Mouse (Mus musculus) kidney, postnatal 25 days (tissue): ENCODE results near the gene Ddx25.

Source experiments
- DNase-seq, 2 experiments: peaks; one replicate each; pipeline ENCODE4 v3.0.0; 2021; ENCODE audit warnings: mixed read lengths in 2 of 2

Ddx25 gene

DNA sequence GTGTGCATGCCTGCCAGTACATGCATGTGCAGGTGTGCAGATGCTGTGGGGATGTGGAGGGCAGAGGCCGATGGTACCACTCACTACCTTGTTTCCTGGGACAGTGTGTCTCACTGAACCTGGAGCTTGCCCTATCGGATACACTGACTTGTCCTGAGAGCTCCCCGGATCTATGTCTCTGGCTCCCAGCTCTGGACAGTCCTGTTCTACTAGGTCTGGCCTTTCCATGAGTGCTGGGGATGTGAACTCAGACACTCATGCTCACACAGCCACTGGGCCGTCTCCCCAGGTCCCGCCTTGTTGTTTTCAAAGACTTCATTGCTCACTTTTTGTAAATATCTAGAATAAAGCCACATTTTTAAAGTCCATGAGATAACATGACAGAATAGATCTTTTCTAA lies 17.3 kb downstream of the Ddx25 start:
- DNase-seq: no peak

DNA sequence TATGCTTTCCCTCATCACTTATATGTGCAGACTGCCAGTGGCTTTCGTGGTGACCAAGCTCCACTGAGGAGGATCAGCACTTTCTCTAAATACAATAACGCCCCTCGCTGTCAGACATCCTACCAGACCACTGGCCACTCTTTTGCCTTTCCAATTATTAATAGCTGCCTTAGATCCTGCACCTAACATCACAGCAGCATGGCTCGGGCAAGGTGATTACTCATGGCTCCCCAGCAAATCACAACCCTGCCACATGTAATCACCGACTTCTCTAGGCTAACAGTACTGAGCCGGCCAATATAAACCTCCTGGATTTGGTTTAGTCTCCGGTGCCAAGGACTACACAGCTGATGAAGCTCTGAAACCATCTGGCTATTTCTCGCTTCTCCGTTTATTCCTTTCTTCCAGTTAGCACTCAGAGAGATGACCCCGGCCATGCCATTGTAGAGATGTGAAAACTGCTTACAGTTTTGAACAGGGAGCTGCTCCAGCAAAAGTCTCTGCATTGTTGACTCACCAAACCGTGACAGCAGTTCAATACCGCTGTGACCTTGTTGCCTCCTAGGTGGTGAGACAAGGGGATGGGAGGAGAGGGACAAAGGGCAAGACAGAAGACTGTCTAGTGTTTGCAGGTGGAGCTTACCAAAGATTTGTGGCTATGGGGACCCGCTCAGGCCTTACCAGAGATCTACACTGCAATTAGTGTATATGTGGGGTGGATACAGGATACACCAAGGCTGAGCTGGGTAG lies 19.2 kb downstream of the Ddx25 start:
- DNase-seq: no peak

DNA sequence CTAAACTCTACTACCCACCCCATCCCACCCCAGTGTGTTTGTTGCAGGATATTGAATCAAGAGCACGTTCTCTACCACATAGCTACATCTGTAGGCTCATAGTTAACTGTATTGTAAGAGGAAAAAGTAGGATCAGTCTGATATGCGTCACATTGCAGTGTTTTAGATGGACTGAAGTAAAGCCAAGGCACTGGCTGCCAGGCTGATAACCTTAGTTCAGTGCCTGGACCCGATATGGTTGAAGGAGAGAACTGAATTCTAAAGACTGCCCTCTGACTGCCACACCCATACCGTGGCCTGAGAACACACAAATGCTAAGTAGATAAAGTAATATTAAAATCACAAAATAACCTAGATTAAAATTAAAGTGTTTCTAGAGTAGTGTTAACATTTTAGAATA lies 22.5 kb downstream of the Ddx25 start:
- DNase-seq: no peak

DNA sequence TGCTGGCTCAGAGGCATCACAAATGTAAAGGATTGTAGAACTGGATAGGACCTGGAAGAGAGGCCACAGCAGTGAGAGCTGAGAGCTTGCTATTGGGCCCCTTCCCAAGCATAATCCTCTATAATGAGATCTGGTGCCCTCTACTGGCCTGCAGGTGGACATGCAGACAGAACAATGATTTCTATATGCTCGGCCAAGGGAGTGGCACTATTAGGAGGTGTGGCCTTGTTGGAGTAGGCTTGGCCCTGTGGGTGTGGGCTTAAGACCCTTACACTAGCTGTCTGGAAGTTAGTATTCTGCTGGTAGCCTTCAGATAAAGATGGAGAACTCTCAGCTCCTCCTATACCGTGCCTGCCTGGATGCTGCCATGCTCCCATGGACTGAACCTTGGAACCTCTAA lies 23.2 kb downstream of the Ddx25 start:
- DNase-seq: peak in 1 of 2 experiments; percentile 52

DNA sequence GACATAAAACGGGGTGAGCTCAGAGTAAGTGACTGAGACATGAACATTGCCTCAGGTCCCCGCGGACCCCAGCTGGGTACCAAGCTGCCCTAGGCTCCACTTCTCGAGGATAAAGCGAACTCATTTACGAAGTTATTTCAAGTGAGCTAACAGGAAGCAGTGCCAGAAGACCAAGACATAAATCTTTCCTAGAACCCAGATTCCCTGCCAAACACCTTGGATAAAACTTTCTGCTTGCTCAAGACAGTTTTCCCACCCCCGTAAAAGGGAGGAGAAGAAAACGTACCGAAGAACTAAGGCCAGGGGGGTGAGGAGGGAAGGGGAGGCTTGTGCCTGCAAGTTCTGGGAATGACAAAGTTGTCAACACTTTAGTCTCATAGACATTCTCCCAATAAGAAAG lies 25.1 kb downstream of the Ddx25 start:
- DNase-seq: no peak

DNA sequence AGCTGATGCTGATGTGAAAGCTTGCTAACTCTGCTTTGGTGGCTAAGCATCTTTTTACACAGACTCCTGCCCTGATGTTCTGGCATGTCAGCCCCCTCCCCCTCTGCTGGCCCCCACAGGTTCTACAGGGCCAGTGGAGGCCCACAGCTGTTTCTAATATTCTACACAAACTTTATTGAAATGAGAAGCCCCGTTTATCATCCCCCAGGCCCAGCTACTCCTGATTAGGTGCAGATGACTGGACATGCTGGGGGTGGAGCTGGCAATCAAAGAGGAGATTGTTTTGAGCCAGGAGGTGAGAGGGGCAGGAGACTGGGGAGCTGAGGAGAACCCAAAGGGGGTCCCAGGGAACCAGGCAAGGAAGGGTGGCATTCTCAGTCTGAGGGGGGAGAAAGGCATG lies 28.5 kb downstream of the Ddx25 start:
- no peak for DNase-seq

DNA sequence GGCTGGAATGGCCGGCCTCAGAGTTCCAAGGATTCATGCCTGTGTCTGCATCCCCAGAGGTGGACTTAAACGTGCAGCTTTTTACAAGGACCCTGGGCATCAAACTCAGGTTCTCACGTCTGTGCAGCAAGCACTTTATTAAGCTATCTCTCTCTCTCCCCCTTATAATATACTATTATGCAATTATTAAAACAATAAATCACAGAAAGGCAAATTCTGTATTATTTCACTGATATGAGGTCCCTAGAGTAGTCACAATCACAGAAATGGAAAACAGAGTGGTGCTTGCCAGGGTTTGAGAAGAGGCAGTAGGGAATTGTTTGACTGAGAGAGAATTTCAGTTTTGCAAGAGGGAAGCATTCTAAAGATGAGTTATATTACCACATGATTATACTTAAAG lies 29.2 kb downstream of the Ddx25 start:
- no peak for DNase-seq

DNA sequence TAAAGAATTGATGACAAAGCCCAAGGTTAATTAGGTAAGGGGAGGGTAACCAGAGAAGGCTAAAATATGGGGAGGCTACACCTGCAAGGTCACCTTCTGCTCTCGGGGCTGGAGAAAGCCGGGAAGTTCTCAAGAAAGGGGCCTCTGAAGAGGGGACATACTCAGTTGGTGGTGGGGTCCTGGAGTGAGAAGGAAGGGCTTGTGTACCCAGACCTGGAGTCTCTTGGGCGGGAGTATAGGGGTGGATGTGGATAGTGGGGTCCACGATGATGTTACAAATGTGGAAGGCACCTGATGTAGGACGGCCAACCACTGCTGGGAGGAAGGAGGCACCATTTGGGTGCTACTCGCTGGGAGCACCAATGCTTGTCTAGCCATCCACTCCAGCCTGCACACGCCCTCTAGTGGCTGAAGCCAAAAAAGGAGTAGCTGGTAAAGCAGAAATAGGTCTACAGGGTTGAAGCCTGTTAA lies 34.4 kb downstream of the Ddx25 start:
- DNase-seq: peak; percentile 76 to 77

DNA sequence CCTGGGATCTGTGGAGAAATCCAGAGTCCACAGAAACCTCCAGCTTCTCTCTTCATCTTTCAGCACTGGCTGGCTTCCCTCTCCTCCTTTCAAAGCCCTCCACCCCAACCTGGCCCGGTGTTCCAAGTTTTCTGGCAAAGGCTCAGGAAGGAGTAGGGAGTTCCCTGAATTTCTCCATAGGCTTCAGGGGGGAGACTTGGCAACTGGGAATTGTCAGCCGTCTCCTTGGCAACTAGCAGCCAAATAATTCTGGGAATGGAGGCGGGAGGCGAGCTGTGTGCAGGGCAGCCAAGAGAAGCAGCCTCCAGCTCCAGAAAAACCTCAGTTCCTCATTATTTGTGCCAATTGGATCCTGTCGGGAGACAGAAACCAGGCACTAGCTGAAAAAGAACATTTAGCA lies 34.8 kb downstream of the Ddx25 start:
- no peak for DNase-seq

DNA sequence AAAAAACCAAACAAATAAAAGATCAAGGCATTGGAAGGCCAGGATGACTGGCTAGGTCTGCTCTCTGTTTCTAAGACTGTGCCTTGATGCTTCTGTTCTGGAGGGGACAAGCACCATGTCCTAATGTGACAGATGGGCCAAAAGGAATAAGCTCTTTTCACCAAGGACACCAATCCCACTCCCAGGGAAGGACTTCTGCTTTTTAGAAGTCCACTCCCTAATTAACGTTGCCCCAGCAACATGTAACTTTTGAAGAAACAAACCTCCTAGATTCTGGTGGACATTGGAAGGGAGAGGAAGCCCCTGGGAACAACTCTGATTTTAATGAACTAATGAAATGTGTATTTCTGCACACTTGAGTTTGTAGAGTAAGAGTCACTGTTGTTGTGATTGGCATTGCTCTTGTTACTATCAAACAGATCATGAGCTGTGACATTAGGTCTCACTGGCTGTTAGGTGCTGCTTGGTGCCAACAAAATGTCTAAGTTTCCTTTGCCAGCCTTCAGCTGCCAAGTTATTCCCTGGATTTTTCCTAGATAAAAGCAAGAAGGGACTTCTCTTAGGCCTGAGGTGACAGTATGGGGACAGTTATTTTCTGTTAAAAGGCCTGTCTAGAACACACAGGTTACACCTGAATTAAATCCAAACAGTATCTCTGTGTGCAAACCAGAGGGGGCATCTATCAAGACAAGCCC lies 35.4 kb downstream of the Ddx25 start:
- DNase-seq: no peak

DNA sequence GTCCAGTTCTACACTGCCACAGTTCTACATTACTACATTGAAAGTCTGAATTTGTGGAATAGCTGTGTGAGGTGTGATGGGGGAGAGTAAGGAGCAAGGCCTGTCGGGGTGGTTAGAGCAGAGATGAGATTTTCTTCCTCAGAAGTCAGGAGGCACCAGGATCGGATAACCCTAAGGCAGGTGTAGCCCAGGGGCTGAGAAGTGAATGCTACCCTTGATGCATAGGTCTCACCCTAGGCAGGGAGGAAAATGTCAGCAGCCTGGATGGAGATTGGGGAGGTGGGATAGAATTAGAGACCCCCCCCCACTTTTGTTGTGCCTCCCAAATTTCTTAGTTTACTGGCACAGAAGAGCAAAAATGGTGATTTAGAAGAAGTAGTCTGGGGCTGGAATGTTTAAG lies 36.1 kb downstream of the Ddx25 start:
- DNase-seq: no peak

DNA sequence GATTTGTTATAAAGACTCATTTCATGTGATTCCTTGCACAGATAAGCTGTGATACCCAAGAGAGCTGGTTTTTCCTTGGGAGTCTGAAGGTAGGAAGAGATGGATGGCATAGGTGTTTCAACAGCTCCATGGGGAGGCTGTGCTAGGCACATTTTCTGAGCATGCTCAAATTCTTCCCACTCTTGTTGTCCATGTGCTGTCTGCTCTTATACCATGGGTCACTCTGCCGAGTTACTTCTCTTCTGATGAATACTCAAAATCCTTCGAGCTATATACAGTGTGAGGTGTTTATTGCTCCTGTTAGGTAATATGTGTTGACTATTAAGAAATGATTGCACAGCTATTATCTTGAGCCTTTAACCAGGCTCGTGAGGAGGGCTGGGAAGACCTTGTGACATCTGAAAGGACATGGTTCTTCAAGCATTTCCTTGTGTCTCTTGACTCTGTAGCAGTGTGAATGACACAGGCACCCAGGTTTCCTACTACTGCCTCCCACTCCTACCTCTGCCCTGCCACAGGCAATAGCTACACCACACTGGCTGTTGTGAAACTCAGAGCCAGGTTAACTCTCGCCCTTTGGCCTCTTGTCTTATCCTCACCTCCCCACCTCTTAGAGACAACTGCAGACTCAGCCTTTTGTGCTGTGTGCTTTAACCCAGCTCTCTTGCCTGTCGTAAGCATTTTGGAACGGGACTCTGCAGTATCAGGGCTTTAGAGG lies 37.5 kb downstream of the Ddx25 start:
- DNase-seq: no peak

DNA sequence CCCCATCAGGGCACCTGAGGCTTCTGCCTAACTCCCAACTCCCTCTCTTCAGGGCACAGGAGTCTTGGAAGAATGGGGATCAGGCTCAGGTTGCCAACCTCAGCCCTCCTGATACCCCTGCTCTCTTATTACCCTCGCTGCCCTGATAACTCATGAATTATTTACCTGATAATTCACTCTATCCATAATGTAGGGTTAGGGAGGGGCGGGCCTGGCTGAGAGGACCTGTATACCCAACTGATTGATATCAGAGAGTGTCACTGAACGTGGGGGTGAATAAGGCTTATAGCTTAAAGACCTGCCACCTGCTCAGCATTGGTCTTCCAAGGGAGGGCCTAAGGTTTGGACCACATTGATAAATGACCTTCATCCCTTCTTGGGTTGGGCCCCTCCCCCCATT lies 40.2 kb downstream of the Ddx25 start, which contains the start of gene Gm1113:
Gene Gm1113, minus strand, starts transcription at position 101 of the 400 bp plus-strand sequence.
- DNase-seq: no peak

DNA sequence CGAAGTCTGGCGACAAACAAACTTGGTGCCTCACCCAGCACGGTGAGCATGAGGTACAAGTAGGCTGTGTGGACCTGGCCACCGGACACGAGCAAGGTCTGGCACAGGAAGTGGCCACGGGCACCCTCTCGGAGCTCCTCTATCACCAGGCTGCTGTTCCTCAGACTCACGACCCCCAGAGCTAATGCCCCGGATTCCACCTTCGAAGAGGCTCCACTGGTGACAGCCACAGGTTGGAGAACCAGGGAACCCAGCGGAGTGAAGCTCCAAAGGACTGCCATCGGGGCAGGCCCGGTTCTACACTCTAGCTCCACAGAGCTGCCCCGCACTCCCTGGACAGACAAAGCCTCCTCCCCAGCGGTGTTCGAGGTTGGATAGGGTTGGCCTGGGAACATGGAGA lies 41.6 kb downstream of the Ddx25 start:
- DNase-seq: no peak

DNA sequence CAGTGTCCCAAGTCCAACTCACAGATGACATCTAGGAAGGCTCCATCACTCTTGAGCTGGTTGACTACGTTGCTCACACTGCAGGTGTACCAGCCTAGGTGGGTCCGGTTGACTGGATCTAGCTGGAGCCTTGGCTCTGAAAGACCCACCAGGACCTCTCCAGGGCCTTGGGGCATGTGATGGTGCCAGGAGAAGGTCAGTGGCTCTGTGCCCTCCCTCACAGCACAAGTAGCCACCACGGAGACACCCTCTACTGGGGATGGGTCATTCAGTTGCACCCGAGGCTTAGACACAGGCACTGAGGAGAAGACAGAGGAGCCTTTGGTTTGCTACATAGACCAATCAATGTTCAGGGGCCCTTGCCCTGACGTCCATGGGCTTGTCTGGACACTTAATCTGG lies 42.1 kb downstream of the Ddx25 start:
- DNase-seq: no peak

DNA sequence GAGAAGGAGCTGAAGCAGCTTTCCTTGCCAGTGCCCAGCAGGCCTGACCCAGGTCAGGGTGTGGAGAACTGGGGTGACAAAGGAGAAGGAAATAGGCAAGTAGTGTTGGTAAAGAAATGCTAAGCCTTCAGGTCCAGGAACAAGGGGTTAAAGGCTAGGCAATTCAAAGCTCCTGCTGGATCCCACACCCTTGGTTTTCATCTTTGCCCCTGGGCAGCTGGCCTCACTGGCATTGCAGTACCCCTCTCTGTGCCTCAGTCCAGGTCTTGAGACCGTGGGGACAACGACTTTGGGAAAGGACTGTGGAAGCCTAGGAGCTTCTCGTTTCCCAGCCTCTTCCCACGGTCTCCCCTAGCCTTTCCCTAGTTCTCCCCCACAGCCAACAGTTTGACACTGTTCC lies 44.4 kb downstream of the Ddx25 start:
- DNase-seq: no peak

DNA sequence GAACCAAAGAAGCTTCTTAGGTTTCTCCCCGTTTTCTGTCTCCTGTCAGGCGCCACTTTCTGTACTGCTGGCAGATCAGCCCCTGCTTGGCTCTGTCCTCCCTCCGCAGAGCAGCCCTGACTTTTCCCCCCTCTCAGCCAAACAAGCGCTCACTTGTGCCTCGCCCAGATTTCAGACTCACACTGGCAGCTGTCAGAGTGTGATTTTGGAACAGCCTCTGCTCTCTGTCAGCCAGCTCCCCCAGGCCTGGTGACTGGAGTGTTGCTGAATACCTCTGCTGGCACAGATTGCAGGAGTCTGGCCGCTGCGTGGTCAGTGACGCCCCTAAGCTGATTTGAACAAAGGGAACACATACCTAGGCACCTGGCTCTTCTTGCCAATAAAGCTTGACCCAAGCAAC lies 50.1 kb downstream of the Ddx25 start:
- no peak for DNase-seq

DNA sequence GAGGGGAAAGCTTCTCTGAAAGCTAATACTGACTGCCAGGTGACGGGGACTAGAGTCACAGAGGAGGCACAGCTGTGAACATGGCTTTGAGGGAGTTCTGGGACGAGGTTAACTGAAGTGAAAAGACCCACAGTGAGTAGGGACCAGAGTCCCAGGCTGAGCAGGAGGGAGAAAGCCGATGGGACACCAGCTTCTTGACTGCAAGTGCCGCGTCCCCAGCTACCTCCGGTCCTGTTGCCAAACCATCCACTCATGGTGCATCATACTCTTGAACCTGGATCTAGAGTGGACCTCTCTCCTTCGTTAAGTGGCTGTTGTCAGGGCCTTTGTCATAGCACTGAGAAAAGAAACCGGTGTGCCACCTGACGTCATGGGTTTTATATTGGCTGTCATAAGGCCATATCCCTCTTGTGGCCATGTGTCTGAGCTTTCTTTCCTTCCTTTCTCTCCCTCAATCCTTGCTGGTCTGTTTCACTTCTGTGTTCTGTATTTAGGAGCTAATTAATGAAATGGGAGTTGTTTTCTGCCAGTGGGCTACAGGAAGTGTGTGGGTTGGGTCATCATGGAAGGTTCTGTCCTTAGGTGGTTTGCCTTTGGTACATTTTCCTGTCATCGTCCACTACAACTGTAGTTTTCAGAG lies 55.8 kb downstream of the Ddx25 start:
- DNase-seq: no peak

DNA sequence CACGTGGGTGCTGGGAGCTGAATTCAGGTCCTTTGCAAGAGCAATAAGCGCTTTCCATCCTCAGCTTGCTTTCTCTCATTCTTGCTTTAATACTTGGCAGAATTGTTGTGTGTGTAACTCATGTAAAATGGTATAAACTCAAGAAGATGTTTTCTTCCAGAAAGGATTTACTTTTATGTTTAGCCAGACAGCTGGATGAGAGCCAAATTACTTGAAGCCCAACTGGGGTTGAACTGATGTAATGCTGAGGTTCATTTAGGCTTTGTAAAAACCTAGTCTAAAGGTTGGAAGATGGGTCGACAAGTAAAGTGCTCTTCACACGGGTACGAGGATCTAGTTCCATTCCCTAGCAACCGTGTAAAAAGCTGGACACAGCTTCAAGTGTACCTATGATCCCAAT lies 58.4 kb downstream of the Ddx25 start:
- no peak for DNase-seq

DNA sequence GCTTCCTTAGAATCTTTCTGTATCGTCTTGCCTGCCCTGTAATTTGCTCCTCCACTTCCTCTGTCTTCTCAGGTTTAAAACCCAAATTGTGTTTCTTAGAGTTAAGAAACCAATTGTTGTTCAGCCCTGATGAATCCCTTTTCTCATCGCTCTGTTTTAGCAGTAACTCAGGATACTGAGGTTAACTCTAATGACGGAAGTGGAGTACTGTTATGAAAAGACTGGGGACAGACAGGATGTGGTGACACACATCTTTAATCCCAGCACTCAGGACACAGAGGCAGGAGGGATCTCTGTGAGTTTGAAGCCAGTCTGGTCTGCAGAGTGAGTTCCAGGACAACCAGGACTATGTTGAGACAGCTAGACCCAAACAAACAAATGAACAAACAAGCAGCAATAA lies 62.9 kb downstream of the Ddx25 start:
- DNase-seq: no peak

DNA sequence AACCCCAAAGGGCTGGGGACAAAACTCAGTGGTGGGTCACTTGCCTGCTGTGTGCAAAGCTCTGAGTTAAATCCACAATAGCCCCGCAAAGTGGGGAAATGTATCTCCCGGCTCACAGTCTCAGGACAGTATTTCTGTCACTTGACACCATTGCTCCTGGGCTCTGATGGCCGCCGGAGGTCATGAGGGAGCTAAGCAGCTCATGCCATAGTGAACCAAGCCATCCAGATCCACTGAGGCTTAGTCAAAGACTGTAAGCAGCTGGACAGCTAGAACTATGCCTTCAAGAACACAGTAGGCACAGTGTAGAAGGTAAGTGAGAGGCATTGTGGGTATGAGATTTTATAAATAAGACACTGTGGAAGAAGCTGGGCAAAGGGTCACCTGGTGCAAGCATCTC lies 63.4 kb downstream of the Ddx25 start:
- DNase-seq: no peak

DNA sequence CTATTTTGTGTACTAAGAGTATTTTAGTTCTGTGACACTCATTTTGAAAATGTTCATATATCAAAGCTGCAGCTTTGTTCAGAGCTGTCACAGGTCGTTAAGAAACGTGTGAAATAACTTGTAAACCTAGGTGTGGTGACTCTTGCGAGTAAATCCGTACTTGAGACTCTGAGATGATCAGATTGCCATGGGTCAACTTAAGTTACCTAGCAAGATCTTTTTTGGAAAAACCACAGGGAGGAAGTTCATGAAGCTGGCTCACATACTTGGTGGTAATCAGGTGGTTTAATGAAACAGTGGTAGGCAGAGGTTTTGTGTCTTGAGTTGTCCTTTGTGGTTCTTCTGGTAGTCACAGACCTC lies 64.6 kb downstream of the Ddx25 start:
- DNase-seq: no peak

DNA sequence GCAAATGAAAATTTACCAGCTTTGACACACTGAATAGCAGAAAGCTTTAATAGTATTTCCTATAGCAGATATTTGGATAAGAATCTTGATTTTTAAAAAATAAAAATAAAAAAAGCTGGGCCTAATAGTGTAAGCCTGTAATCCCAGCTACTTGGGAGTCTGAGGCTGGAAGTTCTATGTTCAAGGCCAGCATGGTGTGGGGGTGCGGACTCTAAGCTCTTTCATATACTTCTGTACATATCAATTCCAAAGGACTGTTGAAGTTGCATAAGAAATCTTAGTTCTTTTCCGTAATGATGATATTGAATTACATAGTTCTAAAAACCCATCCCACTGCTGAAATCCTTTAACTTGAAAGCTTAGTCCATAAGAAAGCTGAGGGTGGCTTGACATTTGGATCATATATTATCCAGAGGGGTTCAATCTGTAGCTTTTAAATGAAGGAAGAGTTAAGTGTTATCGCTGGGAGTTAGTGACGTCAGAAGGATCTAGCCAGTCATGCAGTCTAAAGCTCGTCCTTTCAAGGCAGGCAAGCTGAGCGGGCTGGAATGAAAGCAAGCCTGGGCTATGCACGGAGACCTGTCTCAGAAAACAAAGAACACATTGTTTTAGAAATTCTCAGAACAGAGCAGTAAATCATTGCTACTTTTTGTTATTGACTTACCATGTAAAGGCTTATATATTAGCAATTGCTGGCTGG lies 65.1 kb downstream of the Ddx25 start:
- DNase-seq: no peak
